21 mouse cellular contexts compared by ENCODE assay signal in genomic region chr15:60577084-60577483, GRCm38 (mm10).
A peak's percentile ranks its signal among the peaks of the same experiment; 100 is the strongest.
DNase-seq lines count a peak whose midpoint lies in the region; ATAC-seq lines count a peak whose summit lies in the region.
"Had no signal": no experiment of that assay in that cellular context is flagged by ENCODE, and none has a peak within 500 bp of the region (broad histone marks: within the 10 kb centered on the region; RNA-seq: fewer than 3 reads in every experiment).

No protein-coding gene starts in this region.

- WGBS in embryonic facial prominence, embryonic 14.5 days, result 74% methylated on average over 5 of the region's 5 CpGs
- WGBS in embryonic facial prominence, embryonic 10.5 days, result 85% methylated on average over 5 of the region's 5 CpGs

- no peak overlapping the region for H3K4me3 ChIP-seq in embryonic facial prominence, embryonic 14.5 days (ENCODE audit: low read depth, low read length)
- H3K4me3 ChIP-seq in embryonic facial prominence, embryonic 10.5 days, result no peak overlapping the region
- H3K4me3 ChIP-seq: embryonic facial prominence, embryonic 13.5 days; forebrain, embryonic 13.5 days; forebrain, embryonic 15.5 days had no signal

- no peaks in the 10 kb centered on the region for H3K36me3 ChIP-seq in embryonic facial prominence, embryonic 14.5 days (ENCODE audit: control insufficient read depth, insufficient read depth, low read length)
- H3K36me3 ChIP-seq in embryonic facial prominence, embryonic 10.5 days (replicated peaks), result no peaks in the 10 kb centered on the region
- H3K36me3 ChIP-seq: embryonic facial prominence, embryonic 13.5 days; forebrain, embryonic 15.5 days; G1E had no signal

- no peak for ATAC-seq in embryonic facial prominence, embryonic 14.5 days (ENCODE audit: low read depth)
- ATAC-seq: activated CD4-positive, CD25-positive, alpha-beta regulatory T cell, adult 4 months; CD4-positive, CD25-positive, alpha-beta regulatory T cell, adult 4 months; forebrain, embryonic 13.5 days; forebrain, embryonic 15.5 days; forebrain, postnatal 0 days had no signal

- no peak overlapping the region for H3K4me2 ChIP-seq in embryonic facial prominence, embryonic 14.5 days (ENCODE audit: low read depth, low read length)
- H3K4me2 ChIP-seq: embryonic facial prominence, embryonic 13.5 days; forebrain, embryonic 13.5 days; forebrain, embryonic 15.5 days had no signal

- H3K9me3 ChIP-seq in embryonic facial prominence, embryonic 14.5 days (ENCODE audit: control insufficient read depth, low read length), result no peaks in the 10 kb centered on the region
- H3K9me3 ChIP-seq in embryonic facial prominence, embryonic 10.5 days, result no peaks in the 10 kb centered on the region
- H3K9me3 ChIP-seq: embryonic facial prominence, embryonic 13.5 days; forebrain, embryonic 13.5 days; forebrain, embryonic 15.5 days; G1E had no signal

- no peaks in the 10 kb centered on the region for H3K4me1 ChIP-seq in embryonic facial prominence, embryonic 14.5 days (ENCODE audit: control insufficient read depth, insufficient read depth, low read length)
- no peaks in the 10 kb centered on the region for H3K4me1 ChIP-seq in embryonic facial prominence, embryonic 10.5 days
- H3K4me1 ChIP-seq: forebrain, embryonic 13.5 days; forebrain, embryonic 15.5 days had no signal

- no peaks in the 10 kb centered on the region for H3K27me3 ChIP-seq in embryonic facial prominence, embryonic 14.5 days (replicated peaks; ENCODE audit: control insufficient read depth, insufficient read depth, low read length)
- H3K27me3 ChIP-seq in embryonic facial prominence, embryonic 10.5 days (replicated peaks; ENCODE audit: low read depth, poor library complexity, severe bottlenecking), result no peaks in the 10 kb centered on the region
- H3K27me3 ChIP-seq: CH12.LX; embryonic facial prominence, embryonic 13.5 days; forebrain, embryonic 13.5 days; forebrain, embryonic 15.5 days had no signal

- DNase-seq in embryonic facial prominence, embryonic 14.5 days (ENCODE audit: low spot score), result peak; percentile 4
- no peak for DNase-seq in embryonic facial prominence, embryonic 10.5 days (ENCODE audit: low spot score)
- DNase-seq in brain, adult 2 months (ENCODE audit: low read depth, low spot score), result peak; percentile 4
- DNase-seq in c-Kit-positive CD71-positive TER-119-positive erythroid progenitor cells, embryonic 14.5 days (ENCODE audit: low spot score), result no peak
- DNase-seq in frontal cortex, postnatal 36 days (ENCODE audit: low spot score in 2 of 2), result no peak
- DNase-seq: adrenal gland, adult 8-10 months; adrenal gland, postnatal 14 days; adrenal gland, postnatal 36 days; B cell, adult 2 months; cerebellum, adult 11-12 months; cerebellum, adult 2 months; cerebellum, adult 9-10 months; cerebellum, postnatal 25 days; forebrain, postnatal 0 days had no signal

- H3K27ac ChIP-seq in embryonic facial prominence, embryonic 14.5 days (replicated peaks; ENCODE audit: low read depth, low read length), result no peak overlapping the region
- H3K27ac ChIP-seq in embryonic facial prominence, embryonic 10.5 days (replicated peaks), result no peak overlapping the region
- H3K27ac ChIP-seq: embryonic facial prominence, embryonic 13.5 days; forebrain, embryonic 13.5 days; forebrain, embryonic 15.5 days had no signal

- no peak overlapping the region for H3K9ac ChIP-seq in embryonic facial prominence, embryonic 14.5 days (ENCODE audit: low read depth, low read length)
- H3K9ac ChIP-seq: embryonic facial prominence, embryonic 13.5 days; forebrain, embryonic 13.5 days; forebrain, embryonic 15.5 days; forebrain, postnatal 0 days had no signal

Comparison
In these comparisons a context has a peak if more than half of its experiments do, and no peak if none do; other contexts are left out.
1. DNase-seq: peak in embryonic facial prominence, embryonic 14.5 days (single experiment) and brain, adult 2 months (single experiment); none in embryonic facial prominence, embryonic 10.5 days (single experiment), c-Kit-positive CD71-positive TER-119-positive erythroid progenitor cells, embryonic 14.5 days (single experiment) and frontal cortex, postnatal 36 days (0 of 2).